Mouse (Mus musculus): ENCODE measurements around the gene Slc38a4. TPM values are rescaled to one million over a fixed set of nuclear protein-coding genes. Genes with fewer than 3 reads are reported as not detected.
A peak's percentile ranks its signal among the peaks of the same experiment; 100 is the strongest.

Gene Slc38a4
- polyA plus RNA-seq, 1 experiment = 187 TPM

GRCm38 (mm10) chr15:96951783-96952182, 104.0 kb downstream of the Slc38a4 start:
- H3K9me3 ChIP-seq (replicated peaks; ENCODE audit: control insufficient read depth, insufficient read depth, low read length, poor library complexity, severe bottlenecking) = no peaks in the 10 kb centered on the region
- no peaks in the 10 kb centered on the region for H3K4me1 ChIP-seq (ENCODE audit: control insufficient read depth, insufficient read depth, low read length)
- H3K36me3 ChIP-seq (ENCODE audit: control insufficient read depth, insufficient read depth, low read length, poor library complexity, severe bottlenecking) = no peaks in the 10 kb centered on the region
- no peak overlapping the region for H3K27ac ChIP-seq (ENCODE audit: insufficient read depth, low read length)
- H3K4me3 ChIP-seq (ENCODE audit: low read depth, low read length) = no peak overlapping the region
- H3K27me3 ChIP-seq (ENCODE audit: control insufficient read depth, insufficient read depth, low read length, poor library complexity, severe bottlenecking) = no peaks in the 10 kb centered on the region
- peak overlapping the region; percentile 57; the same call in 1 of the 2 replicates for H3K9ac ChIP-seq (ENCODE audit: low read depth, poor library complexity, severe bottlenecking)
- TF ChIP-seq EP300 (IDR thresholded peaks at IDR 0.05; ENCODE audit: insufficient read depth, low read depth, low read length) (no peak), POLR2A (IDR thresholded peaks at IDR 0.05; ENCODE audit: insufficient read depth, low read length) (no peak), CTCF (IDR thresholded peaks at IDR 0.05; ENCODE audit: low read depth, low read length) (no peak)

GRCm38 (mm10) chr15:96948471-96948870, 107.3 kb downstream of the Slc38a4 start:
- Histone ChIP-seq H3K4me3 (ENCODE audit: low read depth, low read length) (no peak overlapping the region), H3K27me3 (ENCODE audit: control insufficient read depth, insufficient read depth, low read length, poor library complexity, severe bottlenecking) (no peaks in the 10 kb centered on the region), H3K9ac (ENCODE audit: low read depth, poor library complexity, severe bottlenecking) (no peak overlapping the region), H3K9me3 (replicated peaks; ENCODE audit: control insufficient read depth, insufficient read depth, low read length, poor library complexity, severe bottlenecking) (no peaks in the 10 kb centered on the region), H3K27ac (ENCODE audit: insufficient read depth, low read length) (no peak overlapping the region), H3K36me3 (ENCODE audit: control insufficient read depth, insufficient read depth, low read length, poor library complexity, severe bottlenecking) (no peaks in the 10 kb centered on the region), H3K4me1 (ENCODE audit: control insufficient read depth, insufficient read depth, low read length) (no peaks in the 10 kb centered on the region)
- no peak for TF ChIP-seq POLR2A (IDR thresholded peaks at IDR 0.05; ENCODE audit: insufficient read depth, low read length)
- TF ChIP-seq EP300 (IDR thresholded peaks at IDR 0.05; ENCODE audit: insufficient read depth, low read depth, low read length) = no peak
- TF ChIP-seq CTCF (IDR thresholded peaks at IDR 0.05; ENCODE audit: low read depth, low read length) = peak; percentile 95

Other genes with a start within 250 kb of the Slc38a4 start
- gene Pced1b, start 191.2 kb upstream of the Slc38a4 start, polyA plus RNA-seq (2011; ENCODE audit: insufficient read depth, insufficient read length, low read depth, missing spikeins) = 38.2 and 41.0 TPM in 2 replicates
- gene Amigo2, start 191.3 kb upstream of the Slc38a4 start, polyA plus RNA-seq (2011; ENCODE audit: insufficient read depth, insufficient read length, low read depth, missing spikeins) = 1.5 and 1.8 TPM in 2 replicates

All from ES-Bruce4 (cell line).